Mouse (Mus musculus): ENCODE measurements around the gene Ralgps2. TPM values are rescaled to one million over a fixed set of nuclear protein-coding genes. Genes with fewer than 3 reads are reported as not detected.

Gene Ralgps2
- total and polyA plus RNA-seq, 3 experiments = 7.8 to 16.4 TPM; not detected in 1

DNA sequence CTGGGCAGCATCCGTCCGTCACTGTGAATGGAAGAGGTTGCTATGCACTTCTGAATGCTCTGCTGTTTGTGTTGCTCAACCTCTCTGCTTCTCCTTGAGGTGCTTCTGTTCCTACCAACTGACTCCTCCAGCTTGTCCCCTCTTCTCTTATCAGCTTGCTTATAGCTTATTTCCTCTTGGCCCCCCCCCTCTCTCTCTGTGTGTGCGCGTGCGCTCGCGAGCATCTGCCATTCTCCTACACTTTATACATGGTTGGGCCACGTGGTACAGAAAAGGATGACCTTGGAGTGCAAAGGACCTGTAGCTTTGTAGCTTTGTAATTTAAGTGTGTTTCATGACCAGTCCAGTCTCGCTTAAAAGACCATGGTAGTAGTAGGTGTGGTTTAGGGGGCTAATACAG is 42.5 kb upstream of the Ralgps2 start:
- Histone ChIP-seq H3K9ac (ENCODE audit: control insufficient read depth, low read depth, low read length, poor library complexity, severe bottlenecking) (peak overlapping the region; percentile 16; the same call in 1 of the 2 replicates), H3K27ac (ENCODE audit: control insufficient read depth, low read depth, low read length) (peak overlapping the region; percentile 48), H3K36me3 (ENCODE audit: control insufficient read depth in 1 of 2, insufficient read depth in 2 of 2, low read length in 2 of 2) (peaks cover 0 to 20% of the 10 kb centered on the region in 2 experiments; a peak in 2 of 4 replicates), H3K4me3 (ENCODE audit: control insufficient read depth in 1 of 2, insufficient read depth in 1 of 2, low read depth in 2 of 2, low read length in 2 of 2) (no peak overlapping the region), H3K4me1 (ENCODE audit: control insufficient read depth in 1 of 2, insufficient read depth in 2 of 2, low read length in 2 of 2) (peaks cover 14 to 32% of the 10 kb centered on the region in 2 experiments), H3K9me3 (replicated peaks; ENCODE audit: insufficient read depth, low read length) (no peaks in the 10 kb centered on the region), H3K79me2 (ENCODE audit: control insufficient read depth, insufficient read depth, low read length, poor library complexity) (no peaks in the 10 kb centered on the region), H3K27me3 (ENCODE audit: control insufficient read depth in 1 of 2, insufficient read depth in 2 of 2, low read length in 2 of 2) (no peaks in the 10 kb centered on the region)
- TF ChIP-seq MAX (IDR thresholded peaks at IDR 0.05; ENCODE audit: low read length) (peak; percentile 91), CHD2 (IDR thresholded peaks at IDR 0.05; ENCODE audit: low read length) (no peak), USF1 (IDR thresholded peaks at IDR 0.05; ENCODE audit: low read depth, low read length) (peak; percentile 89), MAZ (IDR thresholded peaks at IDR 0.05; ENCODE audit: low read depth, low read length) (peak; percentile 91), TBP (IDR thresholded peaks at IDR 0.05; ENCODE audit: low read depth, low read length) (0 out of 2 replicates have a peak, but pooled peaks have one; percentile 25), USF2 (IDR thresholded peaks at IDR 0.05; ENCODE audit: borderline replicate concordance in 1 of 2, insufficient read depth in 1 of 2, low read depth in 1 of 2, low read length in 2 of 2) (peak in 1 of 2 experiments; percentile 55; a peak in 1 of 4 replicates), NRF1 (IDR thresholded peaks at IDR 0.05; ENCODE audit: insufficient read depth, low read depth, low read length, poor library complexity, severe bottlenecking) (peak; percentile 80), HCFC1 (IDR thresholded peaks at IDR 0.05; ENCODE audit: low read depth, low read length) (peak; percentile 52), ETS1 (IDR thresholded peaks at IDR 0.05; ENCODE audit: low read depth, low read length) (peak; percentile 64; the same call in 1 of the 2 replicates), ZNF384 (IDR thresholded peaks at IDR 0.05; ENCODE audit: low read depth, low read length) (no peak), NELFE (IDR thresholded peaks at IDR 0.05; ENCODE audit: low read depth, low read length) (peak; percentile 60), RCOR1 (IDR thresholded peaks at IDR 0.05; ENCODE audit: low read depth, low read length) (0 out of 2 replicates have a peak, but pooled peaks have one; percentile 28), GATA1 (IDR thresholded peaks at IDR 0.05; ENCODE audit: low read depth, low read length) (peak; percentile 75), GABPA (IDR thresholded peaks at IDR 0.05; ENCODE audit: low read depth, low read length) (no peak), ELF1 (IDR thresholded peaks at IDR 0.05; ENCODE audit: low read depth, low read length) (0 out of 2 replicates have a peak, but pooled peaks have one; percentile 32), EP300 (IDR thresholded peaks at IDR 0.05; ENCODE audit: low read depth in 1 of 2, low read length in 2 of 2) (peak; percentile 50 to 68), BHLHE40 (IDR thresholded peaks at IDR 0.05; ENCODE audit: borderline replicate concordance, low read depth, low read length) (no peak), ZMIZ1 (IDR thresholded peaks at IDR 0.05; ENCODE audit: low read depth, low read length) (0 out of 2 replicates have a peak, but pooled peaks have one; percentile 51), TCF12 (IDR thresholded peaks at IDR 0.05; ENCODE audit: low read depth, low read length) (peak; percentile 55; the same call in 1 of the 2 replicates), TAL1 (IDR thresholded peaks at IDR 0.05; ENCODE audit: low read length) (no peak), MAFK (IDR thresholded peaks at IDR 0.05; ENCODE audit: borderline replicate concordance, low read depth, low read length) (no peak), POLR2A (IDR thresholded peaks at IDR 0.05; ENCODE audit: control insufficient read depth in 1 of 2, insufficient read depth in 1 of 2, low read depth in 1 of 2, low read length in 2 of 2, poor library complexity in 1 of 2) (peak in 1 of 2 experiments; percentile 46; a peak in 1 of 4 replicates), MXI1 (IDR thresholded peaks at IDR 0.05; ENCODE audit: low read depth, low read length) (peak; percentile 70), MYB (IDR thresholded peaks at IDR 0.05; ENCODE audit: low read depth, low read length) (0 out of 2 replicates have a peak, but pooled peaks have one; percentile 50)
- DNase-seq (ENCODE audit: low read depth, low spot score) = peak; percentile 84
